Mouse (Mus musculus) small intestine, adult 2 months (tissue): ENCODE measurements around the gene Dnm2.

Experiments
- CTCF ChIP-seq: fragments of 200-500 bp; IDR thresholded peaks from 2 replicates; pipeline ENCODE4 v1.5.1; 2012; ENCODE audit warnings: low read depth, mild to moderate bottlenecking, control low read depth, inconsistent platforms, low read length, moderate library complexity, mixed read lengths; ENCODE audit not compliant: insufficient replicate concordance, insufficient read length; ENCODE audit errors: extremely low read depth
- POLR2A ChIP-seq: fragments of 200-500 bp; IDR thresholded peaks from 2 replicates; pipeline ENCODE4 v1.6.1; 2012; ENCODE audit warnings: low read depth, mild to moderate bottlenecking, control low read depth, inconsistent platforms, low read length, moderate library complexity

DNA sequence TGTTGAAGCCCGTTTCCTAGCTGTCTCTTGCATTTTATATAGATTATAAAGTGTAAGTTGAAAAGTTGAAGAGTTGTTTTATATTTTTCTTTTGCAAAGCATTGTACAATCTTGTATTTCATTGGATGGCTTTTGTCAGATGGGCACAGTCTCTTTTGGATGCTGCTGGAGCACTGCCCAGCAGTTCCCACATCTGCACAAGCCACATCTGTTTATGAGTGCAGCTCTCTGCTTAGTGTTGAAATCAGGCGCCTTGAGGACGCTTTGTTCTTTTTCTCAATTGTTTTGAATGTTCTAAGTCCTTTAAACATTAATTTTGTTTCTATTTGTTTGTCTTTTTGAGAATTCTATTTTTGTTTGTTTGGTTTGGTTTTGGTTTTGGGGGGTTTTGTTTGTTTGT lies 13.5 kb downstream of the Dnm2 start:
- TF ChIP-seq POLR2A (no peak), CTCF (no peak)
